Mouse (Mus musculus): ENCODE results near the gene Parn.

DNA sequence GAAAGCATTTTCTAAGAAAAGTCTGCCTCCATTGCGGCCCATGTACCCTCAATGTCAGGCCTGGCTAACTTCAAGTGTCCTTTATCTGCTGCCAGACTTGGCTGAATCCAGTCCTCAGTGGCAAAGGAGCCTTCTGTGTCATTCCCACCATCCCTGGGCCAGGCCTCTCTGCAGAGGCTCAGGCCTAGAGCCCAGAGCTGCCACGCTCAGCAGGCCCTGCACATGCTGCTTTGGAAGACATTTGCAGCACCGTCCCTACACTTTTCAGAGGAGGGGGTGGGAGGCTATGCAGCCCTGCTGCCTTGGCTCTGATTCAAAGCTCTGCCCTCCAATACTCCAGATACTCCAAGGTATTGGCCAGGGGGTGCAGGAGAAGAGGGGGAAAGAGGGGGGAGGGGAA is 176.2 kb downstream of the Parn start:
- TF ChIP-seq POLR2A (IDR thresholded peaks at IDR 0.05; ENCODE audit: extremely low read depth, insufficient read depth, low read length) (no peak), CTCF (IDR thresholded peaks at IDR 0.05; ENCODE audit: low read depth, low read length) (no peak)
